Mouse (Mus musculus): ENCODE data around the gene Plekhs1.
"Not testable (repeated sequence)": the region's sequence is repeated elsewhere in the genome, so short reads cannot be mapped to it uniquely, and the experiment has no call there.

Plekhs1 gene

DNA sequence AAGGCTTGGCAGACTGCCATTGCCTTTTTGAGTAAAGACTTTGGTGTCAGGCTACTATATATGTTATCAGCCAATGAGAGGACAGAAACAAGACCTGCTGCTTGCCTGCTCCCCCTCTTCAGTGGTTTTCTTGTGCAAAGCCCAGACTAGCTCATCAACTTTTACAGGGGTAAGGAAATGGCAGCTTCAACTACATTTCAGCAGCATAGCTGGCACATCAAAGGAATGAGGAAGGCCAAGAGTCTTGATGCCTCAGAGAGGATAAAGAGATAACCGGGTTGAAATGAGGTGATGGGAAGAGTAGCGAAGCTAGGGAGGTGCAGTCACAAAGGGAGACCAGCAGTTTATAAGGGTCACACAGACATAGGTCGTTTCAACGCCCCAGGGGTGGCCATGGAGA is 3.9 kb upstream of the Plekhs1 start:
- no peak for DNase-seq (ENCODE audit: low spot score)

GRCm38 (mm10) chr19:56459154-56460050 is 2.0 kb upstream of the Plekhs1 start:
- DNase-seq (ENCODE audit: low spot score), result no peak

DNA sequence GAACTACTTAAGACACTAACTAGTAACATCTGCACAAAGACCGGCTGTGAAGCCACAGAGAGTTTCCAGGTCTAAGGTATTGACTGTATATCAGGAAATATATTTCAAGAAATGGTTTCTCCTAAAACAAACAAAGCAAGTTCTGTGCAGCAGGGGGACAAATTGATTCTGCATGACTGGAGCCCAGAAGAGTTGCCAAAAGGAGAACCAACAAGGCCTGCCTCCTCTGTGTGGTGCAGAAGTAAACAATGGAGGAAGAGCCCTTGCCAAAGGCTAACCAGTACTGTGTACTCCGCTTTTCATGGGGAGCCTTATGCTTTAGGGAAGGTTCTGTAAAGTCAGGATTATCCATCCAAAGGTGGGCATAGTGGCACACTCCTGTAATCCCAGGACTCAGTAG is 1.2 kb upstream of the Plekhs1 start:
- DNase-seq (ENCODE audit: low spot score), result no peak

- DNase-seq (ENCODE audit: low spot score), result no peak
Observed at GRCm38 (mm10) chr19:56462786-56463185, 1.3 kb downstream of the Plekhs1 start.

DNA sequence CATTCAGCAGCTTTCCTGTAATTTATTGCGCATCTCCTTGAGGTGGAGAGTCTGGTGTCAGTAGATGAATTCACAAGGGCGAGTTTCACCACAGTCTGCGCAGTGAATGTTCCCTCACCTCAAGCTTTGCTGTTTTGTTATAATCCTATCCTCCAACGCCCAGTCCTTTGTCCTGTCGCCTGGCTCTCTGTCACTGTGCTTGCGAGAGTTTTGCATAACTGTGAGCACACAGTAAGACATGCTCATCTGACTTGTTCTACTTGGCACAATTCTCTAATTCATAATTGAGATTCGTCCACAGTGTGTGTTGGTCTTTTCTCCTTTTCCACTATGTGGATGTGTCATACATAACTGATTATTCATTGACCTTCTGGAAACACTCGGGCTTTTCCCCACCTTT is 5.0 kb downstream of the Plekhs1 start:
- DNase-seq (ENCODE audit: low spot score), result no peak

GRCm38 (mm10) chr19:56470286-56471020 is 9.0 kb downstream of the Plekhs1 start:
- DNase-seq (ENCODE audit: low spot score), result no peak

- DNase-seq (ENCODE audit: low spot score), result no peak
Observed at GRCm38 (mm10) chr19:56471934-56472333, 10.5 kb downstream of the Plekhs1 start.

DNA sequence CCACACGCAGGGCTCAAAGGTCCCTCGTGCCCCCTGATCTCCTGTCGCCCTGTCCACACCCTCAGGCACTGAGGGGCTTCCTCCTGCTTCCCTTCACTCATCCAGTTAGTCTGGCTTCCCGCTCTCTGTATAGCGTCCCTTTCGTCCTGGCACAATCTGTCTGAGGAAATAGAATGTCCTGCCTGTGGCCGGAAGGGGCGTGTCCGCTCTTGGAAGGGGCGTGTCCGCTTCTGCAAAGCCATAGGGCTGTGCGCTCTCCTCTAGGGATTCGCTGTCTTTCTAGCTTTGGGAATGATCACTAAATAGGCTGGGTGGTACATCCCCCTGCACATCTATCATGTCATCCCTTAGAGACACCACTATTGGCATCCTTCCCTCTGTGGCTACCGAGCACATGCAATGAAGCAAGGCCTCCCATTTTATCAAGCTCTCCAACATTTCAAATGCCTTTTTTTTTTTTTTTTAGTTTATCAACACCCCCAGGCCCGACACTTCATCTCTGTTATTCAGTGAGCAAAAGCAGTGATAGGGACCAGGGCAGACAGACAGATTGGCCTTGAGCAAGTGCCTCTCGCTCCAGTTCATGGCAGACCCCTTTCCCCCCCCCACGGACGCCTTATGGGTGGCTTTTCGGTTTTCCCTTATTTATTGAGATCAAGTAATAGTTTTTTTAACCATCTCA is 13.6 kb downstream of the Plekhs1 start:
- no peak for DNase-seq (ENCODE audit: low spot score)

GRCm38 (mm10) chr19:56476546-56476945 is 15.1 kb downstream of the Plekhs1 start:
- no peak for DNase-seq (ENCODE audit: low spot score)

DNA sequence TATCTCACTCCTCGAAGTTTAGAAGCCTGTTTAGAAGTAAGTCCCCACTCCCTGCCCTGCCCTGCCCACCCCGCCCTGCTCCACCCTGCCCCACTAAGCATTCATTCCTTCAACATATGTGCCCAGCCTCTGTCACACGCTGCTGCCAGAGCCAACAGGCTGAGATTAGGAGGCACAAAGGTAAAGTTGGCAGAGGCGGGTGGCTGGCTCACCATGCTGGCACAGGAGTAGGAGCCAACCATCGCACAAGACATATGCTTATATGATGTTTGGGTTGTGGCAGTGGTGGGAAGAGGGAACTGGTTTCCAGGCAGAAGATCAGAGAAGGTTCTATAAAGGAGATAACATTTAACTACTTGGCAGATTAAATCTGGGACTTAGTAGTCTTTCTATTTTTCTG is 15.8 kb downstream of the Plekhs1 start:
- no peak for DNase-seq (ENCODE audit: low spot score)

GRCm38 (mm10) chr19:56477832-56478231 is 16.4 kb downstream of the Plekhs1 start:
- no peak for DNase-seq (ENCODE audit: low spot score)

- no peak for DNase-seq (ENCODE audit: low spot score)
Observed at GRCm38 (mm10) chr19:56484630-56485375, 23.4 kb downstream of the Plekhs1 start.

- no peak for DNase-seq (ENCODE audit: low spot score)
Observed at GRCm38 (mm10) chr19:56485376-56486271, 24.2 kb downstream of the Plekhs1 start.

GRCm38 (mm10) chr19:56486926-56487325 is 25.5 kb downstream of the Plekhs1 start:
- no peak for DNase-seq (ENCODE audit: low spot score)

DNA sequence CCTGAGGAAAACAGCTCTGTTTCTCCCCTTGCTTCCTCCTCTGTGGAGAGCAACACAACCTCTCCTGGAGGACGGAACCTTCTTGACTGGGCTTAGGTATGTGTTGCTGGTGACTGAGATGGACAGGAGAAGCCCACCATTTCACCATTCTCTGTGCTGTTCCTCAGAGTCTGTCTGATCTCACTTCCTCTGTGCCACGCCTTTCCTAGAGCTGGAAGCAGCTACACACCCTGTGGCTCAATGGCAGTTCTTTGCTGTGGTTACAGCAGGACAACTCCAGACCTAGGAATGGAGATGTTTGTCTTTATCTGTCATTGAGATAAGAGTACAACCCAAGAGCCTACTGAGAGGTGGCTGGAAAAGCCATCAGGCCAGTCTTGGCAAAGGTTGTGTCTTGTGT is 25.9 kb downstream of the Plekhs1 start:
- no peak for DNase-seq (ENCODE audit: low spot score)

DNA sequence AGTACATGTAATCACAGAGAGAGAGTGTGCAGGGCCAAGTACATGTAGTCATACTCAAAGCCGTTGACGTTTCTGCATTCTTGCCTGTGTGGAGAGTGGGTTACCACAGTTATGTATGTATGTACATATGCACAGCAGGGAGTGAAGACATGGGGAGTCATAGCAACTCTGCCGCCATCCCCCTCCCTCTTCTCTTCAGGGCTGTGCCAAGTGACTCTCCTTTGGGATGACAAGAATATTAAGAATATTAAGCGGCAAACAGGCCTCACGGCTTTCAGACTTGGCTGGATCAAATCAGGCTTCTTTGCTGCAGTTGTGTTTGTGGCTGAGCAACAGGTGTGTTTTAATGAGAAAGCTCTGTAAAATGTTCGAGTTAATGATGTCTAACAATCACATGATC is 28.2 kb downstream of the Plekhs1 start:
- no peak for DNase-seq (ENCODE audit: low spot score)

GRCm38 (mm10) chr19:56494157-56494556 is 32.7 kb downstream of the Plekhs1 start:
- not testable (repeated sequence) for DNase-seq (ENCODE audit: low spot score)

- not testable (repeated sequence) for DNase-seq (ENCODE audit: low spot score)
Observed at GRCm38 (mm10) chr19:56503069-56503468, 41.6 kb downstream of the Plekhs1 start.

GRCm38 (mm10) chr19:56503525-56503924 is 42.1 kb downstream of the Plekhs1 start:
- DNase-seq (ENCODE audit: low spot score), result not testable (repeated sequence)

- DNase-seq (ENCODE audit: low spot score), result not testable (repeated sequence)
Observed at GRCm38 (mm10) chr19:56511207-56511606, 49.8 kb downstream of the Plekhs1 start.

DNA sequence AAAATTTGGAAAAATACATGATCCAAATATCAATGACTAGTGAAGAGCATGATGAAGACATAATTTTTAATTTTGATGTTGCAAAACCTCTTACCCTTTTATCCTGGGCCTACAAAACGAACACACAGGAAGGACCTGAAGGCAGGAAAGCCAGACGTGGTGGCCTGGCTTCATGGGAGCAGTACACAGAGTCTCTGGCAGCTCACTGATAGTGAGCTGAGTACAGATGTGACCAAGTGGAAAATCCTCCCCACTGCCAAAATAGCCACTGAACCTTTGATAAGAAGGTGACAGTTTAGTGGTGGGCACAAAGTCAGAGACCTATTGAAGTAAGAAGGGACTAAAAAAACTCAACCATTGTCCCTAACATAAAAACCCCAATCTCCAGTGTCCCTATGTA is 52.1 kb downstream of the Plekhs1 start:
- not testable (repeated sequence) for DNase-seq (ENCODE audit: low spot score)
